Mouse (Mus musculus) telencephalon, adult 2 months (tissue): ENCODE data around the gene Spout1.

Experiments
- DNase-seq: peaks from one replicate; pipeline ENCODE4 v3.0.0-alpha.2; 2011; ENCODE audit warnings: low read depth, low spot score

Spout1 gene

DNA sequence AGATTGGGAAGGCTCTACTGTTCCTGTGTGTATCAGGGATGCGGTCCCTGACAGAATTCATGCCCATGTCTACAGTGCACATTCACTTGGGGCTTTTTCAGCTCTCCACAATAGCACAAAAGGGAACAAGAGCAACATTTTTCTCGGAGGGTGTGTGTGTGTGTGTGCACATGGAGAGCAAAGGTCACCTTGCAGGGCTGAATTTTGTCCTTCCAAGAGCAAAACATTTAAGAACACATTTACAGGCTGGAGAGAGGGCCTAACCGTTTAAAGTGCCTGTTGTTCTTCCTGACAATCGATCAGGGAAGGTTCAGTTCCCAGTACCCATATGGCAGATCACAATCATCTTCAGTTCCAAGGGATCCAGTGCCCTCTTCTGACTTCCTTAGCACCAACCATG is 48.1 kb downstream of the Spout1 start:
- no peak for DNase-seq

DNA sequence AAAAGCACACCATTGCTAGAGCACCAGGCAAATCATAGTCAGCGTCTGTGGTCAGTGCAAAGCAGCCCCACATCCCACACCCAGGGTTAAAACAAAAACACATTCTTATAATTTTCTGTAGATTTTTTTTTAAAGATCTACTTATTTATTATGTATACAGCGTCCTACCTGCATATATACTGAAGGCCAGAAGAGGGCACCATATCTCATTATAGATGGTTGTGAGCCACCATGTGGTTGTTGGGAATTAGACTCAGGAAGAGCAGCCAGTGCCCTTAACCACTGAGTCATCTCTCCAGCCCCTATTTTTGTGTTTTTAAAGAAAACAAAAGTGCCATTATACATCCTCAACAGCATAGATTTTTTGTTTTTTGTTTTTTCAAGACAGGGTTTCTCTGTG is 49.5 kb downstream of the Spout1 start:
- no peak for DNase-seq

DNA sequence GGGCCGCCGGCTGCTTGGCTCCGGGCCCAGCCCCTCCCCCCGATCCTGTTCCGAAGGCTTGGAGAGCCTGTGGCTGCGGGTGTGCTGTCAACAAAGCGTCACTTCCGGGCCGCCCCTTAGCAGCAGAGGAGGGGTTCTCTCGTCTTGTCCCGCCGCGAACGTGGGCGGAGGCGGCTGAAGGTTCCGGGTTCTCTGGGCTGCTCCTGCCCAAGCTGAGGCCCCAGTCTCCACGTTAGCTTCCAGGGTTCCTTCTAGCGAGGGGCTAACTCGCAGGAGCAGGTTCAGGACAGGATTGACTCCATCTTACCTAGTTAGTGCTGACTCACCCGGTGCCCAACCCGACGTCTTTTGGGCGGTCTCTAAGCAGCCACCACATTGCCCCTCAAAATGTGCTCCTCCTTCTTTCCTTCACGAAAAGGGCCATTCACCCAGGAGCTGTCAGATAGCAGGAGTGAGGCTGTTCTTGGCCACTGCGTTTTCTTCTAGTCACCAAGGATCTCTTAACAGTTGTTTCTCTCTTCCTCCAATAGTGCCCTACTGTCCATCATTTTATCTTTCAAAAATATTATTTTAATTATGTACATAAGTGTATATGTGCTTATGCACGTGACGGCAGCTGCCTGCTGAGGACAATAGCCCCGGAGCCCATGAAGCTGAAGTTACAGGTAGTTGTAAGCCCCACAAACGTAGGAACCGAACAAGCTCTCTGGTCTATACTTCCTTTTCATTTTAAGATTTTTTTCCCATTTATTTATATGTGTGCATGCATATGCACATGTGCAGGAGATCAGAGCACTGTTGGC is 53.6 kb downstream of the Spout1 start, which contains the start of gene Zer1:
Zer1 (minus strand) TSS at position 114 of the 803 bp plus-strand sequence.
- peak; percentile 93 for DNase-seq

DNA sequence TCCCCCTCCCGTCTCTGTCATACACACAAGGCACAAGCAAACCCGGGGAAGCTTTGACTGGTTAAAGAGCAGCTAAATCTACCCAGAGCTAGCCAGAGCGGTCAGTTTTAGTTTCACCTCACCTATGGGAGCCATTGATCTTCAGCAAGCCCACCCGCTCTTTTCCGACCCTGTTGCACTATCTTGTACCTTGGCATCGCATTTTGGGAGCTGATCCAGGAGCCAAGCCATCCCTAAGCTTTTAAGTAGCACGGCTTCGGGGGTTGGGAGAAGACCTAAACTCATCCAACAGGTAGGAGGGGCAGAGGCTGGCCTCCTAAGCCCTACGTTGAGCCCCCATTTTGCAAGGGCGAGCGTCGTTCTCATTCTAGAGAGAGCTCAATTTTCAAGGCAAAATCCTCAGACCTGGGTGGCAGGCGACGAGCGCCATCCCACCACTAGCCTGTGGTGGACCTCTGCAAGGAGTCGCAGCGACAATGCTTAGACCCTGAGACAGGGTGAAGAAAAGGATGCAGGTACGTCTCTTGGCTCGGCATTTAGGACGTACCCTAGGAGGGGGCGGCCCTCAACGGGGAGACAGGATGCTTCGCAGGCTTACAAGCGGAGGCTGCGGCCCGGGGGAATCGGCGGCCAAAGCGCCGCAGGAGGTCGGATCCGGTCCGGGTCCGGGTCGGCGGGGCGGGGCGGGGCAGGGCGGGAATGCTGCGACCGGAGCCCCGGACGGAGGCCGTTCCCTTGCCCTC is 54.4 kb downstream of the Spout1 start:
- DNase-seq: no peak
